Mouse (Mus musculus) cerebellum, adult 11 months (tissue): Measurements from ENCODE around the gene Rapgef3.

ENCODE experiments used
- DNase-seq: peaks from one replicate; pipeline ENCODE4 v3.0.0; 2022

Gene Rapgef3

DNA sequence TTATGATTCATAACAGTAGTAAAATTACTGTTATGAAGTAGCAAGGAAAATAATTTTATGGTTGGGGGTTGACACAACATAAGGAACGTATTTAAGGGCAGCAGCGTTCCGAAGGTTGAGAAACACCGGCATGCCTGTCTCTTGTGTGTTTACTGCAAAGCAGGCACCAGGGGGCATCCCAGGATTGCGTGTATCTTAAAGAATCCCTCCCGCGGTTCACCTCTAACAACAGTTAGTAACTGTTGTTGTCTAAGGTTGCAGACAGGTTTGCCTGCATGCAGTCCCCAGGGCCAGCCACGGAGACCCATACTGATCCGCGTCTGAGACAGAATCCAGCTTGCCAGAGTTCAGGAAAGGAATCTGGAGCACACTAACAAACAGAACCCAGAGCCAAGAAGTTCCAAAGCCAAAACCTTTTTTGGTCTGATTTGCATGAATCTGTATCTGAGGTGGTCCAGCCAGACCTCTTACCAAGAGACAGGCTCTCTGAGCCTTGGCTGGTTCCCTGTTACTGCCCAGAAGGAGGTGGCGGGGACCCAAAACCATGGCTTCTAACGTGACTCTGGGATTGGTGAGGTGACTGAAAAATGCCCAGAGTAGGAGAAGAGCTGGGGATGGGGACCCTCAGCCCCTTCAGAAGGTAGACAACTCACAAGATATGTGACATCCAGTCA lies 49.8 kb downstream of the Rapgef3 start:
- peak; percentile 14 for DNase-seq

DNA sequence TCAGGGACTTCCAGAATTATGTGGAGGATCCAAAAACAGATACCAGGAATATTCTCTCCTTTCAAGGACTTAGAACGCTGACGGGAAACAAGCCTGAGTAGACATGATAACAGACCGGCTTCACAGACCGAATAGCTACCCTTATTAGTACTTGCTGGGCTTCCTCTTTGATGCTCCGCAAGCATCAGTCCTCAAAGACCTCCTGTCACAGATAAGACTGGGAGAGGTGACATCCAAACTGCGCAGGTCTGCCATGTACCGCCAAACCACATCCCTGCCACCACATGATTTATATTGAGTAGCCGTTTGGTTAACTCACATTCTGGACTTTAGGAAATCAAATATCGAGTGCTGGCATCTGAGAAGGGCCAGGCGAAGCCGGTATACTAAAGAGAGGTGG lies 51.0 kb downstream of the Rapgef3 start:
- DNase-seq: no peak

DNA sequence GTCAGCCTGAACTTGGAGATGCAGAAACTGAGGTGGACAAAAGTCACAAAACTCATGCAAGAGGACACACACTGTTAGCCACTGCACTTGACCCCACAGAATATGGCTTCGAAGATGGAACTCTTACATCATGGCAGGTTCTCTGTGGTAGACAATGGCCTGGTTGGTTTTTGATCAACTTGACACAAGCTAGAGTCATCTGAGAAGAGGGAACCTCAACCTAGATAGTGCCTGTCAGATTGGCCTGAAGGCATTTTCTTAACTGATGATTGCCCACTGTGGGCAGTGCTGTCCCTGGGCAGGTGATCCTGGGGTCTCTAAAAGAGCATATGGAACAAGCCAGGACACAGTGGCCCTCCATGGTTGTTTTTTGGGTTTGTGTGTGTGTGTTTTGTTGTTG lies 52.0 kb downstream of the Rapgef3 start:
- no peak for DNase-seq

DNA sequence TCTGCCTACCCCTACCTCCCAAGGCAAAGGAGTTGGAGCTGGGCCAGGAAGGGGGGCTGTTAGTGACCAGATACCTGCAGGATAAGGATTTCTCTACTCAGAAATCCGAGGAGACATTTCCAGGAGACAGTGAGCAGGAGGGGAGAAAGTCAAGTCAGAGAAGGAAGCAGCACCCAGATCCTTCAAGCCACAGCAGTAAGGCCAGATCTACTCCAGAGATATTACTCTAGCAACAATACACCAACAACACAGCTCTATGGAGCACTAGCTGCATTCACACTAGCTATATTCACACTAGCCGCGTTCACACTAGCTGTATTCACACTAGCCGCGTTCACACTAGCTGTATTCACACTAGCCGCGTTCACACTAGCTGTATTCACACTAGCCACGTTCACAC lies 52.7 kb downstream of the Rapgef3 start:
- DNase-seq: no peak

DNA sequence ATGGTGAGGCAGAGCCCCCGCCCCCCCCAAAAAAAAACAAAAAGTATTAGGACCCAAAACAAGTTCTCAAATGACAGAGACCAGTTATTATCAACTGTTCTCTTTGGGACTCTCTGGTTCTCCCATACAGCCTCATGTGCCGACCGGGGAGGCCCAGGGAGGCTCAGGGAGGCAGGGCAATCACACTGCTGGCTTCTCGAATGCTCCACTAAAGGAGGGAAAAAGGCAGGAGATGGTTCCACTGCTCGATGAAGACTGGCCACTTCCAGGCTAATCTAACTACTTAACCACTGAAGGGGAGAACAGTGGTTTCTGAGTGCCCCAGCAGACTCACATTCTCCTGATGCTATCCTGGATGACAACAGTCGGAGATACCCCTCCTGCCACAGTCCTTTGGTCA lies 55.2 kb downstream of the Rapgef3 start:
- no peak for DNase-seq

DNA sequence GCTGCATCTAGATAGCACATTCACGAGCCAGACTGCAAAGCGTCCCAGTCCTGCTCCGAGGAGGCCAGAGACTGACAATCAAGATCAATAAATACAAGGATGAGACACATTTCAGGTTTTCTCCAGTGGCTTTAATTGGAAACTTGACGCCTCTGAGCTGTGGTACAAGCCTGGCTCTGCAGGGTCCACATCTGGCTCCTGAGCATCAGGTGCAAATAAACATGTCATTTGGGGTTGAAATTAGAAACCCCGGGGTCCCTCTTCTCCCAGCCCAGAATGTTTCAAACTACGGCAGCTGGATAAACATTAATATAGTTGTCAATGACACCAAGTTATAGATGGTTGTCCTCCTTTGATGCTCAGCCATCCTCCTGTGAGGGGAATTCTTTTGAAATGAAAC lies 56.9 kb downstream of the Rapgef3 start:
- DNase-seq: no peak

DNA sequence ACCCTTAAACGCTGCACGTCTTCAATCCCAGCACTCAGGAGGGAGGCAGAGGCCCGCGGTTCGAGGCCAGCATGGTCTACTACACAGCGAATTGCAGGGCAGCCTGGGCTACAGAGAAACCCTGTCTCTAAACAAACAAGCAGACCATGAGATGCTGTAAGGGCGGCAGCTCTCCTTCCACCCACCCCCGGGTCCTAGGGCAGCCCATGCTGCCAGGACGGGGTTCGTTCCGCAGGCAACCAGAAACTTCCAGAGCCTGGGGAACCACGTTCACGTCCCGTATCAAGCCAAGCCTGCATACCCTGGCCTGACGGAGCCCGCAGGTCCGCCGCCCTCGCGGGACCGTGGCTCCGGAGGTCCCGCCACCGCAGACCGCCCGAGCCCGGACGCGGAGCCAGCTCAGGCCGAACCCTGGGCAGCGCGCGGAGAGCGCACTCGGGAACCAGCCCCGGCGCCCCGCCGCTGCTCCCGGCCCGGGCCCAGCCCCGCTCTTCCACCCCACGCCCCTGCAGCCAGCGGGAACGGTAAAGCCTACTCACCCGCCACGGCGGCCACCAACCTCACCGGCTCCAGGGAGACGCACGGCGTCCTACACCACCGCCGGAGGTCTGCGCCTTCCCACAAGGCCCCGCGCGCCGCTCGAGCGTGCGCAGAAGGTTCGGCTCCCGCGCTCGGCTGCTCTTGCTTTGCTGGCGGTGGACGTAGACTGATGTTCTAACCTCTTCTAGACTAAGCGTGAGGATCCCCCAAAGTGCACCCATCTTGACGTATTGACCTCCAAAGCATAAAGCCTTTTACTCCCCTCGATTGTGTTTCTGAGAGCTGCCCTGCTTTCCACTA lies 62.3 kb downstream of the Rapgef3 start, which contains the start of gene Rpap3:
Rpap3 (minus strand) TSS at position 615 of the 840 bp plus-strand sequence.
- peak; percentile 76 for DNase-seq

DNA sequence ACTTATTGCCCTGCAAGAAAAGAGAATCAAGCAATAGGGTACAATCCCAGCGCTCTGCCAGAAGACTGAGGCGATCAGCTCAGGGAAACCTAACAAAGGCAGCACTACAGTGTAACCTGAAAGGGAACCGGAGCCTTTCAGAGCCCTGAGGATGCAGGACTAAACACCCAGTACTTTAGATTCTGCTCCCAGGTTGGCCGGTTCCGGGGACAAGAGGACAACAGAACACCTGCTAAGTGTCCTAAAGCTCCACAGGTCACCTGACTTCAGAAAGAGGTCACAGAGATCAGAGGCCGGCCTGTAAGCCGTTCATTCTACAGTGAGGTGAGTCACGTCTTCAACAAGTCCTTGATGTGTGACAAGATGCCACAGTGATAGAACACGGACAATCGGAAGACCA lies 71.2 kb downstream of the Rapgef3 start:
- no peak for DNase-seq
